Mouse (Mus musculus) mouse trophoblast stem cell (cell line): ENCODE data around the gene Adgrl3.

Experiments
- in situ Hi-C, 2 experiments: fragments of 300-500 bp; cut with MseI, MboI; formaldehyde crosslinking; loops; 2 replicates in 1 of 2; 3 replicates in 1 of 2; pipeline ENCODE4 v1.15.1; 2025

Adgrl3 gene

DNA sequence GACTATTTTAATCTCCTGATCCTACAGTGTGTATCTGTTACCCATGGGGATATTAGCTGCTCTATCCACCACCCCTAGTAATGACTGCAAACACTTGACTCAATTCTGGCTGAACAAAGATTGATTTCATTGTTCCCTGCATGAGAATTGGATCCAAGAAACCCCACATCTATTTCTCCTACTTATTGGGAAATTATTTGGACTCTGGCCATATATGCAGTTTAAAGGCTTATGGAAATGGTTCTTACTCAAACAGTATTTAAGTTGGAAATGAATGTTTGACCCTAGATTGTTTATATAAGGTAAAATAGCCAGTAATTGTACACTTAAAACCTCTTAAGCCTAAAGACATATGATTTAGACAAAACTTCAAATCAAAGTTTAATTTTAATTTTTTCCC lies 207.3 kb downstream of the Adgrl3 start:
- in situ Hi-C loops, result no loop called here

DNA sequence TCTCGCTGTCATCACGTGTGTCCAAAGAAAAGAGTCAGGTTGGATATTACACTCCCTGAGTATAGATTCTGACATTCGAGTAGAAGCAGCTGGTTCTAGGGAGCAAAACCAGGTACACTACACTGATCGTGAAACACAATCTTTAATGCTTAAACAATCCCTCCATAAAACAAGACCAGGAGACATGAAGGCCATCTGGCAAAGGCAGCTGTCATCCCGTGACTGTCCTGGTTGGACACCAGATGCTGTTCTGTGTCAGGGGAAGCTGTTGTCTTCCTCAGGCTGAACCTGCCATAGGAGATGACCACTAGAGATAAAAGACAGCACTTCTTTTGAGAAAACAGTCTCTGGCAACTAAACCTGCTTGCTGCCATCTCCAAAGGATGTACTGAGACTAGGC lies 228.8 kb downstream of the Adgrl3 start:
- in situ Hi-C loops, result no loop called here

DNA sequence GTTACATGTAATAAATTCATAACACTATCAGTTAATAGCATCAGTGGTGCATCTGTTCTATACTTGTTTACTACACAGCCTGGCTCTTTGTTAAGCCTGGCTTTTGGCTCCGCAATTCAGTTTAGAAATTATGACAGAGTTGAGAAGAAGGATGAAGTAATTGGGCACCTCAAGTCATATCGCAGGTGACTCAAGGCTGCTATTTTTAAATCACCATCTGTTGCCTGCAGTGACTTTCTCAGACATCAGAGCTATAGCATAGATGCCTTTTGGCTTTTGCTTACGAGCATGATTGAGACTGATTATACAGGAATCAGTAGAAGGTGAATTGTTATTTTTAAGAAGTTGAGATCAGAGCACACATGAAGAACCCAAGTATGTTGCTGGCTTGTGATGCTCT lies 236.2 kb downstream of the Adgrl3 start:
- in situ Hi-C loops, result no loop called here

DNA sequence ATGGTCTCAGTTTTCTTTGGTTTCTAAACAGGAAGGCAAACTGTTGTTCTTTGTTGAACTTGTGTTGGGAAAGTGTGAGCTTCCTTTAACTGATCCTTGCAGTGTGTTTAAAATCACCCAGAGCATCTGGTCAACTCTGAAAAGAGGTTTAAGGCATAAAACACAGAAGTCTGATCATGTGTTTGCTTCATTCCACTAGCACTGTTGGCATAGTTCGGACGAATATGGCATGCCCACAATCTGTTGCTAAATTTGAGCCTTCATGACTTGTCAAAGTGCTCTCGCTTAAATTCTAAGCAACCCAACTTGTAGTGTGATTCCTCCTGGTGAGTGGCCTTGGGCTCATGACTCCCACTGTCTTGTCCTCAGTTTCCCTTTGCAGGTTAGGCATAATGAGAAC lies 249.8 kb downstream of the Adgrl3 start:
- in situ Hi-C loops, result no loop called here

DNA sequence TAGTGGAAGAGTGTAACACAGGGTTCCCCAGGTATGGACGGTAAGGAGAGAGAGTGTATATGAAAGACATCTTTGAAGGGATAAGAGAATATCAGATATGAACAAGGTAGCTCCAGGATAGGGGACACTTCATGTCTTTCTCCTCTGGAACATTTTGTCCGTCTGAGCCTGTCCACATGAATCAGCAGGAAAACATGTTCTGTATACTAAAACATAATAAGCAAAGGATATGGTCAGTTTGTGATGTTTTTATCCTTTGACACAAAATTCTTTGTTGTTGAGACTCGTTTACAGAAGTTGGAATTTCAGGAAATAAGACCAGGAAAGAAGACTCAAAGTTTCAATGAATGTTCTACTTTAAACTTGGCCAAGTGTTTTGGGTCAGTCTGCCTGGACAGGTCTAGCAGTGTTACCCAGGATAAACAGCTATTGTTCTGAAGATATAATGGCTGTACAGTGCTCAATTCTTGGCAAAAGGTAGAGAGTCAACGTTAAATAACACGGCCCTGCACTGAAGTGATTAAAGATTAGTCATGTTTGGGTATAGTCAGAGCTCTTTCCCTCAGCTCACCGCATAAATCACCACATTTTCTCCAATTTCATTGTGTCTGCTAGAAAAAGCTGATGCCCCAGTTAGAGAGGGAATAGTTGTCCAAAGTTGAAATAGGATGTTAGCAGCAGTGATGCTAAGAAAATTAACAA lies 255.6 kb downstream of the Adgrl3 start:
- in situ Hi-C loops, result no loop called here

DNA sequence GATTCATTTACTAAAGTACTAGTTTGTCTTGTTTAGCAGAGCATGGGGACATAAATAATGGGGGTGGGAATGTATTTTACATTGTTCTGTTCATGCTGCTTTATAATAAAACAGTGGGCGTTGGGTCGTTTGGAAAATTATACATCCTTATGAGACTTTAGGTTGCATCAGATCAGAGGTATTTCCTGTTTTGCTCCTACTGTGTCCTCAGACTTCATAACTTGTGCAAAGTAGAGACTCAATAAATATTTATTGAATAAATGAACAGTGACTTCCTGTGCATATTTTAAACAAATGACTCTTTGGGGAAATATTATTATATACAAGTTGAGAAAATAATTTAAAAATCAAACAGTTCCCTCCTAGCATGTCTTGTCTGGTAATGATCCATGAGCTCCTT lies 259.3 kb downstream of the Adgrl3 start:
- in situ Hi-C loops, result no loop called here

DNA sequence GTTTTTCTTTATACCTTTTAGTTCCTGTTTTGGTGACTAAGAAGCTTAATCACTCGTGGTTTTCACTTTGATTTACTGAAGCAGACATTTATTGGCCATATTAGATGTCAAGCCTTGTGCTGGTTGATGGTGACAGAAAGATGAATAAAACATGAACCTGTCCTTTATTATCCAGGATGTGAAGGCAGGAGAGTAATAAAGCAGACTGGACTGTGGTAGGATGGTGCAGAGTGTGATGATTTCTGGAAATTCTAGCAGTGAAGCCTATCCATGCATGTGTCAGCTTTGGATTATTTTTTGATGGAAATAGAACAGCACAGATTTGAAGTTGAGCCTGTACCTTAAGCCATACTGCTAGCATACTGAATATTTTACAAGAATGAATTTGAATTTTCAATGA lies 265.7 kb downstream of the Adgrl3 start:
- in situ Hi-C loops, result no loop called here

DNA sequence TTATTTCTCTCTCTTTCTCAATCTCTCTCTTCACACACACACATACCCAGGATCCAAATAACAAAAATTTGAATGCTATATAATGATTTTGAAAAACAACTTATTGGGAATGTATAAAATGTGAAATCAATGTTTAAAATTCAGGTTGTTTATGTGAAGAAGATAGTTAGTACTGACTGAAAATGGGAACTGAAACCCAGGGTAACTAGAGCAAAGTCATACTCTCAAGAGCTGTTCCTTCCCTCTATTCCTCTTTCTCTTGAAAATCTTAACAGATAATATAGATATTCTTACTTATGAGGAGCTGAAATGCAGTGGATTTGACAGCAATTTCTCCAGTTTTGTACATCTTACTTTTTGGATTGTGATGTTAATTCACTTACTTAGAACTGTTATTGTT lies 281.9 kb downstream of the Adgrl3 start:
- in situ Hi-C loops, result no loop called here

DNA sequence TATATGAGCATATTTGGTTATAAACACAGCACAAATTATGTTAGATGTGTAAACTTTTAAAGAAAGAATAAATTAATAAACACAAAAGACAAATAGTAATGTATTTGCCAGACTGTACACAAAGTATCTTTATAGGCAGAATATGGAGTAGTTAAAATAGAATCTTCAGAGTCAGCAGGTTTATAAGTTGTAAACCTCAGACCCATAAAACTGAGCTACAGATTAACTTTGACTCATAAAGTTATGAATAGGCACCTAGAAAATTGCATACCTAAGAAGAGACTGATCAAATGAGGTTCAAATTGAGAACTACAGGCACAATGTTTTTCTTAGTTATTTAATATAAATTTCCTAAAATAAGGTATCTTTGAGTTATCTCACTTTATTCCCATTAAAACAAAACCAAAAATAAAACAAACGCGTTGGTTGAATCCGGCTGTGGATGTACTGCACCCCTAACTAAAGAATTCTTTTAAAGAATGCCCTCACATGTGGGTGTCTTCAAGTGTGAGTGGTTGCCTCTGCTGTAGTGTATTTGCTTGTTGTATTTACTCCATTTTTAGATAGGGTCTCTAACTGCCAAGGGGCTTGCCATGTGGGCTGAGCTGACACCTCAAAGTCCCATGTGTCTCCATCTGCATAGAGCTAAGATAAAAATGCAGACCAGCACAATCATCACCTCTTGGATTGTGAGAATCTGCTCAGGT lies 297.6 kb downstream of the Adgrl3 start:
- in situ Hi-C loops, result no loop called here

DNA sequence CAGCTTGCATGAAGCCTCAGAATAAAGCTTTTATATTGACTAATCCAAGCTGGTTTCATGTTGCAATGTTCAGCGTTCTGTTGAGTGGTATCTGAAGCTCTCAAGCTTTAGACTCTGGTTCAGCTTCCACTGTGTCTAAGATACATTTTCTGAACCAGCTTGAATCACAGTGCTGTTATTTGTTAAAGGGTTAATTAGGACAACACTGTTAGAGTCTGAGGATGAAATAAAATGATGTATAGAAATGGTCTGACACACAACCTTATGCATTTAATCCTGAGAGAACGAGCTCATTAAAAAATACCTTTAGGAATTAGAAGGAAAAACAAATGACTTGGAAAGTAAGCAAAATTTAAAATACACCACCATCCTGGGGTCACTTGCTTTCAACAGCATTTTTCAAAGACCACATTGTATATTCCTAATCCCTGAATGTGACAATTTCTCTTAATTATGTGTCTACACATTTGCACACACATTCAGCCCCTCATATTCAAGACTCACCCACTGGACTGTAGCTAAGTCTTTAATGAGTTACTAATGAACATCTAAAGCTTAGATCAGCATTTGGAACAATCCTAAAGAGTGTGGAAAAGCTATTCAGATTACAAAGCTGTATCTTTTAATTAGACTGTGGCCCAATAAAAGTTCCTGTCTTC lies 301.5 kb downstream of the Adgrl3 start:
- in situ Hi-C loops, result no loop called here

DNA sequence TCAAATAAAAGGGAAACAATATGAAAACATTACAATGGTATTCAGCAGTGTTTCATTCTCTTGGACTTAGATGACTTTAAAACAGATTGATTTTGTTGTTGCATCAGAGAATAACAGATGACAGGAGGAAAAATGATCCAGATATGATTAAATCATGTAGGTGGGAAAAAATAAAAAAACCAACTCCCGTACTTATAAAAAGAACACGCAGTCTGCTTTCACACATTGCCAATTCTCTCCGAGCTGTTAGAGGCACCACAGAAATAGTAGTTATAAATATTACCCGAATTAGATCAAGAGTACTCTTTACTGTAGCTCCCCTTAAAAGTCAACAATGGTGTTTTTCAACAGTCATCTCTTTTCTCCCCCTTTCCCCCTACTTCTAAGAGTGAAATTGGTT lies 302.1 kb downstream of the Adgrl3 start:
- in situ Hi-C loops, result no loop called here

DNA sequence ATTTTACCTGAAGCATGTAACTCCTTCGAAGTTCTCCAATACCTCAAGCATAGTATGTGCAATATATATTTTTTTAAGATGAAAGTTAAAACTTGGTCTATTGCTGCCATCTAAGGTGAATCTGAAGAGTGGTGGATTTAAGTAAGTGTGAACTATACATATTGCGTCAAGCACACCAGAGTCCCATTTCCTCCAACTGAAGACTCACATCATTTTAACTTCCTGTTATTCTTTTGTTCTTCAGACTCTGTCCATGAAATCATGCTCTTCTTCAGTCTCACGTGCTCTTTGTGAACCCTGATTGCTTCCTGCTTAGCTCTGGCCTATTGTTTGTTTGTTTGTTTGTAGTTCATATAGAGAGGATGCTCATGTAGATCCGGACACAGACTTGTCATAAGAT lies 307.0 kb downstream of the Adgrl3 start:
- in situ Hi-C loops, result no loop called here

DNA sequence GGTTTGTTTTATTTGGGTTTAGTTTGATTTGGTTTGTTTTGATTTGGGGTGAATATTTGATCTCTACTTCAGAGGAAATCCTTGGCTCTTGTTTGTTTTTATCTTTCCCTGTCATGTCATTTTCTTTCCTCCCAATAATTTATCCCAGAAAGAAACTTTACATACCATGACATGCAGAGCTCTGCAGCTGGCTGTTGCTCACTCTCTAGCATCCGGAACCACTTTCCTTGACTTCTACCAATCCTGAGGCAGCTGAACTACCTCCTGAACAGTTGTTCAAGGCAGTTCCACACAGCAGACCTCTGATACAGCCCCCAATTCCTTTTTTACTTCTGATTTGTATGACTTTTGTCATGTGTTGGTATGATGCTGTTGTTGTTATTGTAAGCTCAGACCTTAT lies 307.5 kb downstream of the Adgrl3 start:
- in situ Hi-C loops, result no loop called here

DNA sequence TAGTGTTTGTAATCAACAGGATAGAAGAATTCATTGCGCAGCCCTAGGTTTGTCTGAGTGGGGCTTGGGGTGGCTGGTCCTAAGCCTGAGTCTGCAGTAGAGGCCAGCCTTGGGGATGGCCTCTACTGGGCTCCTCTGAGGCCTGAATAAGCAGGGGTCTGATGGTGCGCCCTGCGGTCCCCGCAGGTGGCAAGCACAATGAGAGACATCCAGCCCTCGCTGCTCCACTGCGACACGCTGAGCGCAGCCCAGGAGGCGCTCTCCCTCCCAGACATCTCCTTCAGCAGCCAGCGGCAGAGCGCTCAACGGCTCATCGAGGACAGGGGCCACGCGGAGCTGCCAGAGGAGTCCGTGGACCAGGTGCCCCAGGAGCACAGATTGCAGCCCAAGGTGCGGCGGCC lies 309.6 kb downstream of the Adgrl3 start:
- in situ Hi-C loops, result no loop called here

DNA sequence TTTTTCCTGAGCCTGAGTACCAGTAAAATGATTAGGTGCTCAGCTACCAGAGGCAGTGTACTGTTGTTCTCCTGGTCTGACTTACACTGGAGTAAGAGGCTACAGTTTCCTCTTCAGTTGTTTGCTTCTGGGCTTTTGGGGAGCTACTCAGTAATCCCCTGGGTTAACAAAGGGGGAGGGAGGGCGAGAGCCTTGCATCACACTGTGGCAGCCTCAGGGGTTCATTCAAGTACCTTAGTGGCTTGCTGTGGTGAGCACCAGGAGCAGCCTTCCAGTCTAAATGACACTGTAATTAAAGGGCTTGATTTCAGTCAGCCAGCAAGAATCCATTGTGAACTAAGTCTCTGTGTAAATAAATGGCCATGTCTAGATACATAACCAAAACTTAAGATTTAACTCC lies 324.4 kb downstream of the Adgrl3 start:
- in situ Hi-C loops, result no loop called here

DNA sequence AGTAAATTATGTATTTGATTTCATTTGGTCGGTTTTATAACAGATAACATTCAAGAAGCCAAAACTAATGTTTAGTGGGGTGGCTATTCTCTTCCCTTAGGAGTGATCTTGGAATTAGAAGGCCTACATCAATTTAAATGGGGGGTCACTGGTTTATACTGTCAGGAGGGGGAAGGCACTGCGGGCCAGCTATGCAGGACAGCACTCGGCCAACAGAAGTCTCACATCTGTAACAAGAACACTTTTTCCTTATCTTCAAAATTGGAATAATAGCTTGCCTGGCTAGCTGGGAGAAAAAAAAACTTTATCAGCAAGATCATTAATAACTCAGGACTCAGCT lies 325.1 kb downstream of the Adgrl3 start:
- in situ Hi-C loops, result no loop called here

DNA sequence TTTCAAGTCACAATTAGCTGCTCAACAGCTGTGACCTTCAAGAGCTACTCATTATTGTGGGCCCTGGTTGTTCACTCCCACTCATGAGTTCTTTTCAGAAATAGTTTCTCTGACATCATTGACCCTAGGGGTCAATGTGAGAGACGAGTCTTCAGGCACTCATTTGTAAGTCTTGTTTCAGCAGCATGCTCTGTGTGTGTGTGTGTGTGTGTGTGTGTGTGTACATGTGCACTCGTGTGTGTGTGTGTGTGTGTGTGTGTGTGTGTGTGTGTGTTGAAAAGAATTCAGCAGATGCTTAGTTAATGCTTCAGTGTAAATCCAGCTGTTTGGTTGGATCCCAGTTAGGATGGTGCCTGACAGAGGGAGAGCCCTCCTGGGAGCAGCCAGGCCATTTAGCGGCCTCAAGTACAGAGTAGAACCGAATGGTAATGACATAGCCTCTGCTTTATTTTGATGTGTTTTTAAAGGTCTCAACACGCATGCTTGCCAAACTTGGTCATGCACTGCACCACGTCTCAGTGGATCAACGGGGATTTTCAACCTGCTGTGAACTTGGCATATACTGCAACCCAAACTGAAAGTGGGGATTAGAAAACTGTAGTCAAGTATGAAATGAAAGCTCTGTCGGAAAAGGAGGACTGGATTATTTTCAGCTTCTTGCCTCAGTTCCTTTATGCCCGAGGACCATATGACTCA lies 325.6 kb downstream of the Adgrl3 start:
- in situ Hi-C loops, result no loop called here

DNA sequence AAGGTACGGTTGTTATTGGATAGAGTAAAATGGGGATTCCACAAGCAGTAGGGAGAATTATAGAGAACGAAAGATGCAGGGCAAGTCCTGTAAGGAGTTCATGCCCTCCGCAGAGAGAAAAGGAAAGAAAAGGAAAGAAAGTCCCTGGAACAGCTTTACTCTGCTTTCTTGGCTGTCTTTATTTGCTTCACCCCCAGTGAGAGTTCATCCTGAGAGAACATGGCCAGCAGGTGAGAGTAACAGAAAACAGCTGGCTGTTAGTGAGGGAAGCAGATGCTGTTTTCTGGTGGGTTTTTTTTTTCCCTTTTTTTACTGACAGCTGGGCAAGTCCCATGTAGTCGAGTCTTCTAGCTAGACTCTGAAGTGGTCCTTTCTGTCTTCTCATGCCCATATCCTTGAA lies 327.6 kb downstream of the Adgrl3 start:
- in situ Hi-C loops, result no loop called here

DNA sequence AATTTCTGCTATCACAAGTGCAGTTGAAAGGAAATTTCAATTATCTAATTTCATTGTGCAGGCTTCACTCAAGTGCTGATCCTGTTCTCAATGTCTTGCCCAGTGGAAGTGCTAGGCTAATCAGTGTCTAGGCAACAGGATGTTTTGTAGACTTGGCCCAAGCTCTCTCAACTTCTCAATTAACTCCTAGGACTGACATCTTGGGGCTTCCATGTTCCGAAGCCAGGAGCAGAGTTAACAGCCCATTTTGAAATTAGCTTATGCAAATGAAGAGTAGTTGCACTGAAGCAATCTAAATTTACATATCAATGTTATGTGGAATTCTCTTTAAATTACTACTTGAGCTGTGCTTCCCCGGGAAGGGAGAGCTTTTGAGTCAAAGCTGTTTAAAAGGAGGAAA lies 339.6 kb downstream of the Adgrl3 start:
- in situ Hi-C loops, result no loop called here

DNA sequence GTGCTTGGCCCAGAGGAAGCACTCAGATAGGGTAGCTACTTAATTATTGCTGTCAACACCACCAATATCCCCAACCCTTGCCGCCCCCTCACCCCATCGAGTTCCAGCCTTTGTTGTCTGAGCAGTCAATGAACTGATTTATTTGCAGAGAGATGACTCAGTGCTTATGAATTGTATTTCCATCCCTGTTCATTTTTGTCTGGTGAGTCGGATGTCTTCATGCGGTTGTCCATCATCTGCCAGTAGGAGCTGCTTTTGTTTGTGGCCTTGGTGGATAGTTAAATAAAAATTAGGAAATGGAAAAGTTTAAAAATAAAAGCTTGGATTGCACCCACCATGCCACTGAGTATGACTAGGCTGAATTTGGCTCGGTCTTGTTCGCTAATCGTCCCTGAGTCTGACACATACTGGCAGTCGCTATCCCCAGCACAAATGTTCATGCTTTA lies 344.3 kb downstream of the Adgrl3 start:
- in situ Hi-C loops, result no loop called here

DNA sequence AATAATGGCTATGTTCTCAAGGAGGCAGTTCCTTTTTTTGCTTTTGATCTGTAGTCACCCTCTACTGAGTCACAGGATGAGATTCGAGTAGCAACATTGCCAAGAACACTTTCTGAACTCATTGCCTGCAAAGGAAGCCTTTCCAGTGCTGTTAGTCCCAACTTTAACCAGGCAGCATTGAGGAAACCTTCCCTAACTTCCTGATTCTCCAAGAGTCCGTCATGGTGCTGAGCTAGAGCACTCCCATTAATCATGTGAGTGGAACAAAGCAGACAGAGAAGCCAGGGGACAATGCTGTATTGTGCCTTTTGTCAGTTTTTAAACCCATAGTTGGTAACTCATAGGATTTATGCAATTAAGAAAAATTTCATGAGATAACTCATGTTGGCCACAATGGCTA lies 345.3 kb downstream of the Adgrl3 start:
- in situ Hi-C loops, result no loop called here

DNA sequence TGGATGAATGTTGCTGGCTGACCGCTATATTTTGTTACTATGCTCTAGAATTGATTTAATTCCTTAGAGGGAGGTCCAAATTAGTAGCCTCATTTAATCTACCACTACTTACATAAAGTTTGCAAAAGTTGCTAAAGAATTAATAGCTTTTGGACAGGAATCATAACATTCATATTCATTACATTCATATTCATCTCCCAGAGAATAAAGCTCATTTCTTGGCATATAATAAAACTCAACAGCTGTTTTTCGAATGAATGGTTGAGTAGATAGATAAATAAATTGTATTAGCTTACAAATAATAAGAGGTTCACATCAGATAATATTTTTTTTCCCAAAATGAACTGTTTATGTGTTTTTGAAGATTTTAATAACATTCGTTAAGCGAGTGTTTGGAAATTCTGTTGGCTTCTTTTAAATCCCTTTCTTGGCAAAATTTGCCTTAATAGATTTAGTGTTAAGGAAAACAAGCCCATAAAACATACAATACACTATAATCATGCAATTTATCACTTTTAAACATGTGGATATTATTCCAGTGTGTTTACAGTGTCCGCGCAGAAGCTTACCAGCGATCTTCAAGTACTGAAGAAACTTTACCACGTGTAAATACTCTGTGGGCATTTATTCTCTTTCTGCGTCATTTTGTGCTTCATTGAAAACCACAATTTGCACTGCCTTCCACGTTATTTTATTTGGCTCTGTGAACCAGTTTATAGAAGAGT lies 350.4 kb downstream of the Adgrl3 start:
- in situ Hi-C loops, result no loop called here
